Mouse (Mus musculus): ENCODE results near the gene Actrt3. TPM values are rescaled to one million over a fixed set of nuclear protein-coding genes. Genes with fewer than 3 reads are reported as not detected.

The Actrt3 gene
- polyA plus RNA-seq, 1 experiment from 2014 or later: not detected

DNA sequence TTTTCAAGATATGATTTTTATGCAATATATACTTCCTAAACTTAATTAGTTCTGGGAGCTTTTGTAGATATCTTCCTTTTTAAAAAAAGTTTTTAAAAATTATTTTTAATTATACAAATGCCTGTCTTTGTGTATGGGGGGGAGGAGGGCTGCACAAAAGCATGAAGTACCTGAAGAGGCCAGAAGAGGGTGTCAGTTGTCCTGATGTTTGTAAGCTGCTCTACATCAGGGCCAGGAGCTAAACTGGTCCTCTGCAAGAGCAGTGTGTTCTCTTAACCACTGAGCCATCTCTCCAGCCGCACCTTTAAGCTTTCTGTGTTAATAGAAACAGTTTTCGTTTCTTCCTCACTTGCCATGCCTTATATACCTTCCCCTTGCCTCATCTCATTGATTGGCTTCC is 49.5 kb downstream of the Actrt3 start:
- ATAC-seq (replicated peaks; ENCODE audit: low FRiP score) (no peak), DNase-seq (ENCODE audit: low spot score) (no peak)
- H3K9ac ChIP-seq (ENCODE audit: low read depth, low read length): no peak overlapping the region
- H3K36me3 ChIP-seq (ENCODE audit: control insufficient read depth, insufficient read depth, low read length): no peaks in the 10 kb centered on the region
- no peaks in the 10 kb centered on the region for H3K4me1 ChIP-seq (replicated peaks; ENCODE audit: control insufficient read depth, insufficient read depth, low read length)
- H3K27me3 ChIP-seq (replicated peaks; ENCODE audit: control insufficient read depth, insufficient read depth, low read length): no peaks in the 10 kb centered on the region
- H3K9me3 ChIP-seq (ENCODE audit: control insufficient read depth, low read length): no peaks in the 10 kb centered on the region
- no peak overlapping the region for H3K4me2 ChIP-seq
- no peak overlapping the region for H3K27ac ChIP-seq (ENCODE audit: low read depth, low read length)
- WGBS: 43% methylated on average over 2 of the region's 2 CpGs
- H3K4me3 ChIP-seq (ENCODE audit: low read depth, low read length): no peak overlapping the region

DNA sequence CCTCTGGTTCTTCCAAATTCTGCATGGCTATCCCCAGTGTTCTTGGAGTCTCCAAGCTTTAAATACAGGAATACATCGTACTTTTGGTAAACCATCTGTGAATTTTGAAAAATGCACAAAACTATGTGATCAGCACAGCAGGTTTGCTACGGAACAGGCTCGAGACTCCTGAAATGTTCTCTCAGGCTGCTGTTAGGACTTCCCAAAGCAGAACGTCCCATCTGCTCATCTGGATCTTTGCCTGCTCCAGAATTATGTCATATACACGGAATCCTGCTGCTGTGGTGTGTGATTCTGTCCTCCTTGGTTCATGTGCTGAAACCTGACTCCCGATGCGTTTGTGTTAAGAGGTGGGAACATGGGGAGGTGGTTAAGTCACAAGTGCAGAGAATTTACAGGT is 50.8 kb downstream of the Actrt3 start:
- H3K9ac ChIP-seq (ENCODE audit: low read depth, low read length): no peak overlapping the region
- H3K4me3 ChIP-seq (ENCODE audit: low read depth, low read length): no peak overlapping the region
- no peak overlapping the region for H3K27ac ChIP-seq (ENCODE audit: low read depth, low read length)
- no peaks in the 10 kb centered on the region for H3K36me3 ChIP-seq (ENCODE audit: control insufficient read depth, insufficient read depth, low read length)
- no peaks in the 10 kb centered on the region for H3K9me3 ChIP-seq (ENCODE audit: control insufficient read depth, low read length)
- DNase-seq (ENCODE audit: low spot score) (no peak), ATAC-seq (replicated peaks; ENCODE audit: low FRiP score) (no peak)
- H3K4me2 ChIP-seq: no peak overlapping the region
- WGBS: 76% methylated on average over 7 of the region's 7 CpGs
- H3K4me1 ChIP-seq (replicated peaks; ENCODE audit: control insufficient read depth, insufficient read depth, low read length): no peaks in the 10 kb centered on the region
- no peaks in the 10 kb centered on the region for H3K27me3 ChIP-seq (replicated peaks; ENCODE audit: control insufficient read depth, insufficient read depth, low read length)

DNA sequence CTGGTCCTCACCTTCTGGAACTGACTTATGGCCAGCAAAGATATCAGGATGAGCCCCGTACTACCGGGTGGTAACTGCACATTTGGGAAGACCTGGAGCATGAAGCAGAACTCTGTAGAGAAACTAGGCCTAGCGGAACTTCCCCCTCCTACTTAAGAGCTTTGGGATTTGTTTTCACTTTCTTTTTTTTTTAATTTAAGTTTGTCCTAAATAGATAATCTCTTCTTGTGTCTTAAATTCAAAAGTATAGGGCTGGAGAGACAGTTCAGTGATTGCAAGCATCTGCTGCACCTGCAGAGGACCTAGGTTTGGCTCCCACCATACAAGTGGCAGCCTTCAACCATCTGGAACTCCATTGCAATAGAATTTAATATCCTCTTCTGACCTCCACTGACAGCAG is 51.8 kb downstream of the Actrt3 start, which contains the start of gene Mecom:
TSS of gene Mecom (minus strand) at position 101 of the 400 bp plus-strand sequence.
- H3K4me1 ChIP-seq (replicated peaks; ENCODE audit: control insufficient read depth, insufficient read depth, low read length): no peaks in the 10 kb centered on the region
- H3K9ac ChIP-seq (ENCODE audit: low read depth, low read length): no peak within 1 kb of the TSS
- no peaks in the 10 kb centered on the region for H3K9me3 ChIP-seq (ENCODE audit: control insufficient read depth, low read length)
- H3K27ac ChIP-seq (ENCODE audit: low read depth, low read length): no peak within 1 kb of the TSS
- 87% methylated on average over 3 of the region's 3 CpGs for WGBS
- H3K4me2 ChIP-seq: no peak within 1 kb of the TSS
- no peak for ATAC-seq (replicated peaks; ENCODE audit: low FRiP score)
- DNase-seq (ENCODE audit: low spot score): no peak
- no peak within 1 kb of the TSS for H3K4me3 ChIP-seq (ENCODE audit: low read depth, low read length)
- no peaks in the 10 kb centered on the region for H3K27me3 ChIP-seq (replicated peaks; ENCODE audit: control insufficient read depth, insufficient read depth, low read length)
- H3K36me3 ChIP-seq (ENCODE audit: control insufficient read depth, insufficient read depth, low read length): no peaks in the 10 kb centered on the region

Other genes starting within 250 kb of the Actrt3 start
- gene Mecom, start 51.9 kb downstream of the Actrt3 start, polyA plus RNA-seq (2014; fragmentation: Nextera tagmentation; extraction: Ambion mirVana): 5.7 and 6.9 TPM in 2 replicates
- gene Mynn, start 2.1 kb upstream of the Actrt3 start, polyA plus RNA-seq (2014; fragmentation: Nextera tagmentation; extraction: Ambion mirVana): 23.2 and 24.7 TPM in 2 replicates
- gene Lrriq4, start 44.6 kb upstream of the Actrt3 start, polyA plus RNA-seq (2014; fragmentation: Nextera tagmentation; extraction: Ambion mirVana): not detected in 2 replicates
- 0.65 and 0.93 TPM in 2 replicates for gene Lrrc34, start 47.9 kb upstream of the Actrt3 start, polyA plus RNA-seq (2014; fragmentation: Nextera tagmentation; extraction: Ambion mirVana)
- not detected in 2 replicates for gene Lrrc31, start 99.9 kb upstream of the Actrt3 start, polyA plus RNA-seq (2014; fragmentation: Nextera tagmentation; extraction: Ambion mirVana)
- not detected in 2 replicates for gene Samd7, start 146.4 kb upstream of the Actrt3 start, polyA plus RNA-seq (2014; fragmentation: Nextera tagmentation; extraction: Ambion mirVana)
- 64.8 and 73.5 TPM in 2 replicates for gene Sec62, start 192.9 kb upstream of the Actrt3 start, polyA plus RNA-seq (2014; fragmentation: Nextera tagmentation; extraction: Ambion mirVana)

Measured in liver, embryonic 11.5 days (tissue).